Mouse (Mus musculus) embryonic facial prominence, embryonic 11.5 days (tissue): ENCODE data around the gene Ubap2l. TPM values are rescaled to one million over a fixed set of nuclear protein-coding genes. Genes with fewer than 3 reads are reported as not detected.
A peak's percentile ranks its signal among the peaks of the same experiment; 100 is the strongest.

Source experiments
- ATAC-seq: fragments of 200-750 bp; cut with Nextera tagmentation; replicated peaks from 2 replicates; pipeline ENCODE4 v1.8.0; 2017; ENCODE audit warnings: low read depth; ENCODE audit not compliant: insufficient number of reproducible peaks, low FRiP score, low TSS enrichment
- DNase-seq: peaks from one replicate; pipeline ENCODE4 v3.0.0-alpha.2; 2015; ENCODE audit warnings: low spot score
- H3K27ac ChIP-seq: fragments of 300-500 bp; sonication (generic); replicated peaks from 2 replicates; pipeline ENCODE4 v1.5.1; 2014; ENCODE audit warnings: mild to moderate bottlenecking, low read depth, low read length, control low read depth
- H3K27me3 ChIP-seq: fragments of 300-500 bp; sonication (generic); 2 replicates; pipeline ENCODE4 v1.6.1; 2014; ENCODE audit warnings: mild to moderate bottlenecking, low read length, moderate library complexity, mixed read lengths; ENCODE audit not compliant: control insufficient read depth, insufficient read depth
- H3K36me3 ChIP-seq: fragments of 300-500 bp; sonication (generic); replicated peaks from 2 replicates; pipeline ENCODE4 v1.6.1; 2014; ENCODE audit warnings: low read depth, mild to moderate bottlenecking, low read length, moderate library complexity, mixed read lengths; ENCODE audit not compliant: control insufficient read depth, insufficient read depth
- H3K4me1 ChIP-seq: fragments of 300-500 bp; sonication (generic); 2 replicates; pipeline ENCODE4 v1.6.1; 2014; ENCODE audit warnings: low read length, mixed read lengths; ENCODE audit not compliant: control insufficient read depth, insufficient read depth
- H3K4me2 ChIP-seq: fragments of 300-500 bp; sonication (generic); 2 replicates; pipeline ENCODE4 v1.6.1; 2014; ENCODE audit warnings: low read depth, mild to moderate bottlenecking, control low read depth, low read length, moderate library complexity
- H3K4me3 ChIP-seq: fragments of 300-500 bp; sonication (generic); 2 replicates; pipeline ENCODE4 v1.5.1; 2014; ENCODE audit warnings: low read depth, low read length, control low read depth
- H3K9ac ChIP-seq: fragments of 300-500 bp; sonication (generic); replicated peaks from 2 replicates; pipeline ENCODE4 v1.6.1; 2014; ENCODE audit warnings: mild to moderate bottlenecking, control low read depth, low read length
- H3K9me3 ChIP-seq: fragments of 300-500 bp; sonication (generic); replicated peaks from 2 replicates; pipeline ENCODE4 v1.6.1; 2016; ENCODE audit warnings: mild to moderate bottlenecking, low read length, inconsistent platforms, mixed read lengths; ENCODE audit not compliant: control insufficient read depth
- WGBS: fragments of 180-500 bp; shearing (Covaris S2); extraction: QIAGEN DNeasy Blood & Tissue Kit; methylation state at CpG from one replicate; pipeline ENCODE4 v1.1.7; 2014; 5-methylcytosine and 5-hydroxymethylcytosine counted together
- polyA plus RNA-seq: library from polyadenylated mRNA; unstranded; fragments of >200 nt; fragmentation: Nextera tagmentation; extraction: Ambion mirVana; gene quantifications from 2 replicates; pipeline ENCODE4 v1.2.1, GENCODE M21; 2014

The Ubap2l gene
- polyA plus RNA-seq, 1 experiment from 2014 or later, result 227 TPM

DNA sequence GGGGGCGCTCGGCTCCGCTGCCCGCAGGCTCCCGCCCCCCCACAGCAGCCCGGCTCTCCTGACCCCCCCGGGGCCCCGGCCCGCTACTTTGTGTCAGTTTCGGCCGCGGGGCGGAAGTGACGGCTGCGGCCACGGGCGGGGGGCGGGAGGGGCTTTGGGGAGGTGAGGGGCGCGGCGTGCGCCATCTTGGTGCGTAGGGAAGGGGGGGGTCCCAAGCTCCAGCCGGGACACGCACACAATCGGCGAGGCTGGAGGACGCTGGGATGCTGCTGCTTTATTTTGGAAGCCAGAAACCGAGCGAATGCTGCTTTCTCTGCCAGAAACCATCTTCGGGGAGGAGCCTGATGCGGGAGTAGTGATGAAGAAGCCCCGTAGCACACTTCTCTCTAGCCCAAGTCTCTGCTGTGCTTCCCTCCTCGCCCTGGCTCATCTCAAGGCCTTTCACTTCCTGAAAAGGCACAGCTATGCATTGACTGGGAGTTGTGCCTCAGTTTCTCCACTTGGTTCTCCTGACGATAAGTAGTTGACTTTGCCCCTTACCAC is 89.1 kb downstream of the Ubap2l start, which contains the start of gene Atp8b2:
Gene Atp8b2 (minus strand): TSS at position 288 of the 543 bp plus-strand sequence.
- Histone ChIP-seq H3K4me2 (peak within 1 kb of the TSS; percentile 92), H3K9me3 (no peaks in the 10 kb centered on the region), H3K9ac (peak within 1 kb of the TSS; percentile 91), H3K36me3 (no peaks in the 10 kb centered on the region; the same call in 1 of the 2 replicates), H3K27me3 (no peaks in the 10 kb centered on the region), H3K4me1 (peaks cover 9% of the 10 kb centered on the region), H3K4me3 (peak within 1 kb of the TSS; percentile 92), H3K27ac (peak within 1 kb of the TSS; percentile 83)
- peak; percentile 17 for ATAC-seq
- WGBS, result under 1% methylated on average over 21 of the region's 35 CpGs
- peak; percentile 88 for DNase-seq

DNA sequence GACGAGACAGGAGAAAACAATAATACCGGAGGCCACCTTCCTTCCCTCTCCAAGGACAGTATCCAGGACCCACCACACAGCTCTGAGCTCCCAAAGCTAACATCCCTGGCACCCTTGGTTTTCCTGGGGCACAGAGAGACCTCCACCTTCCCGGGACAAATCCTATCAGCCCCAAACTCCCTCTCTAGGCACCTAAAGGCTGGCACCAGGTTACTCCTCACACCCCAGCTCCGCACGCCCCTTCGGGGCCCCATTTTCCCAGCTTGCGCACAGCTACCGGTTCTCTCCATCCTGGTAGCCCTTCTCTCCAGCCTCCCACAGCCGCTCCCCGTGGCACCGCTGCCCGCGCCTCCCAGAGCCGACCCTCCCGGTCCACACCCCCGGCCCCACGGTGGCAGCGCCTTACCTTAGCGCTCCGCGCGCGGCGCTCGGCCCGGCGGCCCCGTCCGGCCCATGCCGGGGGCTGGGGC is 89.6 kb downstream of the Ubap2l start:
- Histone ChIP-seq H3K27ac (peak overlapping the region; percentile 83), H3K36me3 (peaks cover 2% of the 10 kb centered on the region), H3K4me2 (peak overlapping the region; percentile 92), H3K4me1 (peaks cover 9% of the 10 kb centered on the region), H3K4me3 (peak overlapping the region; percentile 92), H3K9me3 (no peaks in the 10 kb centered on the region), H3K27me3 (no peaks in the 10 kb centered on the region), H3K9ac (peak overlapping the region; percentile 91)
- no peak for DNase-seq
- ATAC-seq, result peak; percentile 12; the same call in 1 of the 2 replicates
- WGBS, result 0% methylated on average over 30 of the region's 30 CpGs

DNA sequence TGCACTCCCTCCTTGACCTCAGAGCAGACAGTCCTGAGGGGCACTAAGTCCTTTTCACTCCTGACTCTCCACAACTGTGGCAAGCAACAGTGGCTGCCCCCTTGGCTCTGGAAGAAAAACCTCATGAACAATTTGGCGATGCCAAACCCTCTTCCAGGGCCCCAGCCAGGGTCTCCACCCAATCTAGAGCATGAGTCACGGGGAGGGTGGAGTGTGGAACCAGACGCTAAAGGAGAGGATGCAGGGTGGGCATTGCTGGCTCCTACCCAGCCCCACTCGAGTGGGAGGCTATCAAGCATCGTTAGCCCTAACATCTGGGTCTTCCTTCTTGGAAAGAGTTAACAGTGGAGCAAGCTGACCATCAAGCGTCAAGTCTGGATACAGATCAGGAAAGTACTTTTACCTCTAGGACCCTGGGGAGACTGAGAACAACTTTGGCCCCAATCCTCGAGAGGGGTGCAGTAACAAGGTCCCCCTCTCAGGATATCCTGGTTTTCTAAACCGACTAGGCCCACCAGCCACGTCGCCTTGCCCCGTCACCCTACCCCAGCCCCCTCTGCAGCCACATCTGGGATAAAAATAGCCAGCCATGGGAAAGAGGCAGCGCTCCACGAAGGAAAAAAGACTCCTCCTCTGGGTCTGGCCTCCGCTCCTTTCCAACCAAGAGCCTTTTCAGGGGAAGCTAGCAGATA is 90.2 kb downstream of the Ubap2l start:
- peak overlapping the region; percentile 92 for H3K4me2 ChIP-seq
- peaks cover 9% of the 10 kb centered on the region for H3K4me1 ChIP-seq
- WGBS, result 7% methylated on average over 14 of the region's 14 CpGs

DNA sequence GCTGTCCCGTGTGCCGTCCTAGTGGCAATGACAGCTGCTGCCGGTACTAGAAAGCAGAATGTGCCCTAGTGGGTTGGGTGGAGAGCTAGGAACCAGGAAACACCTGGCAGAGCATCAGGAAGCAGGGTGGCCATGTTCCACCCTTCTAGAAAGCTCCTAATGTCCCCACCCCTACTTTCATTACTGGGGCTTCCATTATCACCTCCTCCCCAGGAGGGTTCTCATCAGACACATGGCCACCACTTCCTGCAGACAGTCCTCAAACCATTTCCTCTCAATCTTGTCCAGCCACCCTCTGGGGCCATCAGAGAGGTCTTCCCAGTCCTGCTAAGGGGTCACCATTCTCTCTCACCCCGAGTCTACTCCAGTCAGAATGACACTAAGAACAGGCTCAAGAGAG is 91.0 kb downstream of the Ubap2l start:
- no peak for ATAC-seq
- Histone ChIP-seq H3K36me3 (peaks cover 9% of the 10 kb centered on the region), H3K4me2 (peak overlapping the region; percentile 92), H3K9me3 (no peaks in the 10 kb centered on the region), H3K9ac (peak overlapping the region; percentile 56; the same call in 1 of the 2 replicates), H3K4me3 (peak overlapping the region; percentile 92), H3K27ac (no peak overlapping the region), H3K4me1 (peaks cover 9% of the 10 kb centered on the region), H3K27me3 (no peaks in the 10 kb centered on the region)
- WGBS, result 65% methylated on average over 4 of the region's 4 CpGs
- DNase-seq, result no peak

More for the DNA sequence above, 90.2 kb downstream of the Ubap2l start:
- Histone ChIP-seq H3K4me3 (peak overlapping the region; percentile 92), H3K27ac (peak overlapping the region; percentile 83), H3K36me3 (peaks cover 7% of the 10 kb centered on the region), H3K27me3 (no peaks in the 10 kb centered on the region), H3K9me3 (no peaks in the 10 kb centered on the region), H3K9ac (peak overlapping the region; percentile 91)
- DNase-seq (peak; percentile 39), ATAC-seq (no peak)

DNA sequence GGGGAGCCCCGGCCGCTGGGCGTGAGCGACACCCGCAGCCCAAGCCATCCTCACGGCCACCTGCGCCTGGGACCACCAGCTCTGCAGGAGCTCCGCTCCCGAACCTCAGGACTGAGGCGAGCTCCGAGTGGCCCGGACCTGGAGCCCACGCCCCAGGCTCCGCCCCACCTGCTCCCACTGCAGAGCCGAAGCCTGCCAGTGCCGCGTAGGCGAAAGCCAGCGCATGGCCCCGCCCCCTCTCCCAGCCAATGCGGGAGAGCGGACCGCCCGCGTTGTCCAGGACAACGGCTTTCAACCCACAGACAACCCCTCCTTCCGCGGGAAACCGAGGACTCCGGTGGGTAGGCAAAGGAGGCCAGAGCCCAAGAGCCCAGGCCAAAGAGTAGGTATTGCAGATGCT is 92.0 kb downstream of the Ubap2l start:
- Histone ChIP-seq H3K27me3 (no peaks in the 10 kb centered on the region), H3K9me3 (no peaks in the 10 kb centered on the region), H3K4me3 (peak overlapping the region; percentile 44), H3K36me3 (peaks cover 9% of the 10 kb centered on the region), H3K4me1 (peaks cover 9% of the 10 kb centered on the region), H3K4me2 (peak overlapping the region; percentile 92), H3K27ac (no peak overlapping the region; the same call in 1 of the 2 replicates), H3K9ac (peak overlapping the region; percentile 56)
- DNase-seq, result peak; percentile 95
- WGBS, result 0% methylated on average over 30 of the region's 30 CpGs
- peak; percentile 89 for ATAC-seq

DNA sequence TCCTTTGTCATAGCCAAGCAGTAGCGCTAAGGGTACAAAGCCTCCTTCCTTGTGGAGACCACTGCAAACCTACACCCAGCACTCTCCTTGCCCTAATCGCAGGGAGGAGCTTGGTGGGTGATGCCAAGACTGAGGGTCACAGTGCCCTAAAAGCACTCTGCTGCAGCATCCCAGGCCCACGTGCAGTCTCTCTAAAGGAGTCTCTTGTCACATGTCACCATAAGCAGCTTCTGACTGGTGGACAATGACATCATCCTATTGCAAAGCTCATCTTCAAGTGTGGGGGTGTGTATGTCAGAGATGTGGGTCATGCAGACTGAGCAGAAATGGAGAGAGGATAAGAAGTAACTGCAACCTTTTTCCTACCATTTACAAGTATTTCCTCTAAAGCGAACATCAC is 93.0 kb downstream of the Ubap2l start:
- ATAC-seq (no peak), DNase-seq (no peak)
- H3K9ac ChIP-seq, result no peak overlapping the region
- no peak overlapping the region for H3K4me2 ChIP-seq
- no peak overlapping the region for H3K27ac ChIP-seq
- H3K27me3 ChIP-seq, result no peaks in the 10 kb centered on the region
- H3K36me3 ChIP-seq, result peaks cover 9% of the 10 kb centered on the region
- H3K9me3 ChIP-seq, result no peaks in the 10 kb centered on the region
- peaks cover 9% of the 10 kb centered on the region for H3K4me1 ChIP-seq
- H3K4me3 ChIP-seq, result no peak overlapping the region
- WGBS, result 84% methylated on average over 4 of the region's 4 CpGs

DNA sequence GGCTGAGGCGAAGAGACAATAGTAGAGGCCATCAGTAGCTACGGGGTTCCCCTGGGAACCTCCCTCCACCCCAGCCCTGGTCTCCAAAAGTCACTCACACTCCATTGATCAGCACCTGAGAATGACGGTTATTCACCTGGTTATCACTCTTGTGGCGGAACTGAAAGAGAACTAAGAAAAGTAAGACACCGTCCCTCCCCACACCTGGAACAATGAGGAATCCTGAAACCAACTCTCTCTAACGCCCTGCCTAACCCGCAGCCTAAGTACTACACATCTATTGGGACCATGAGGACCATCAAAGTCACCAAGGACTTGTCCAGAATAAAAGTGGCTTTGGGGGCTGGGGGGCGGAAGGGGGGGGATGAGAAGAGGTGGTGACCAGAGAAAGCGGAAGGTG is 94.5 kb downstream of the Ubap2l start:
- H3K27me3 ChIP-seq, result no peaks in the 10 kb centered on the region
- H3K4me1 ChIP-seq, result peaks cover 9% of the 10 kb centered on the region
- ATAC-seq, result no peak

More for the DNA sequence above, 94.5 kb downstream of the Ubap2l start:
- Histone ChIP-seq H3K4me2 (no peak overlapping the region), H3K9ac (no peak overlapping the region), H3K4me3 (no peak overlapping the region), H3K36me3 (peaks cover 11% of the 10 kb centered on the region), H3K9me3 (no peaks in the 10 kb centered on the region), H3K27ac (no peak overlapping the region)
- DNase-seq, result no peak
- 94% methylated on average over 9 of the region's 9 CpGs for WGBS
